8 mouse cellular contexts compared by ENCODE assay signal in the genomic region with DNA sequence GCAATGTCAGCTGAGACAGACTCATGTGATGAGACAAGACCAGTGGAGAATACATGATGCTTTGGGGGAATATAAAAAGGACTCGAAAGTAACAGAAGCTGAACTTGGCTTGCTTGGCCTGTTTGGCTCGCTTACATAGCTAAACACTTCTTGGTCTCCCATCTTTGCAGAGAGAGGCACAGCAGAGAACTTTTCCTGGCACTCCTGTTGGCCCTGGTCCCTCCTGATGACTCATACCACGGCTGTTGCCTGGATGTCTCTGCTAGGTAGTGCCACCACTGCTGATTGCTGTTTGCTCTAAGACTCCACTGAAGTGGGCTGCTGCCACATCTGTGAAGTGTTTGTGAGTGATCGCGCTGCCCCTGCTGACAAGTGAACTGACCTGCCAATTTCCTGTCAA. TPM values are rescaled to one million over a fixed set of nuclear protein-coding genes. Genes with fewer than 3 reads are reported as not detected.
DNase-seq lines count a peak whose midpoint lies in the region; ATAC-seq lines count a peak whose summit lies in the region.

No protein-coding gene starts in this region.

- no peaks in the 10 kb centered on the region for H3K36me3 ChIP-seq in limb, embryonic 10.5 days
- no peaks in the 10 kb centered on the region for H3K36me3 ChIP-seq in neural tube, embryonic 15.5 days
- no peaks in the 10 kb centered on the region for H3K36me3 ChIP-seq in kidney, embryonic 15.5 days

- no peak overlapping the region for H3K4me2 ChIP-seq in neural tube, embryonic 15.5 days
- no peak overlapping the region for H3K4me2 ChIP-seq in kidney, embryonic 15.5 days

- H3K27ac ChIP-seq in limb, embryonic 10.5 days, result no peak overlapping the region
- H3K27ac ChIP-seq in neural tube, embryonic 15.5 days (replicated peaks), result no peak overlapping the region
- H3K27ac ChIP-seq in kidney, embryonic 15.5 days, result no peak overlapping the region

- DNase-seq in adrenal gland, adult 2 months, result peak; percentile 73
- DNase-seq in adrenal gland, postnatal 4 days (ENCODE audit: low spot score in 2 of 2), result no peak
- DNase-seq in 3134 (ENCODE audit: extremely low read depth, insufficient read length, low spot score), result peak; percentile 16
- DNase-seq in frontal cortex, postnatal 36 days (ENCODE audit: low spot score in 2 of 2), result peak; percentile 49 to 60
- DNase-seq in limb, embryonic 10.5 days (ENCODE audit: low spot score), result peak; percentile 35
- DNase-seq in retina, postnatal 1 day, result no peak

- H3K4me1 ChIP-seq in limb, embryonic 10.5 days, result peaks cover 8% of the 10 kb centered on the region
- H3K4me1 ChIP-seq in neural tube, embryonic 15.5 days, result no peaks in the 10 kb centered on the region
- no peaks in the 10 kb centered on the region for H3K4me1 ChIP-seq in kidney, embryonic 15.5 days

- no peak for ATAC-seq in neural tube, embryonic 15.5 days (ENCODE audit: low FRiP score)
- ATAC-seq in kidney, embryonic 15.5 days (replicated peaks; ENCODE audit: low FRiP score), result no peak

- no peaks in the 10 kb centered on the region for H3K9me3 ChIP-seq in limb, embryonic 10.5 days (replicated peaks)
- H3K9me3 ChIP-seq in neural tube, embryonic 15.5 days (replicated peaks), result no peaks in the 10 kb centered on the region
- no peaks in the 10 kb centered on the region for H3K9me3 ChIP-seq in kidney, embryonic 15.5 days (replicated peaks)

- no peaks in the 10 kb centered on the region for H3K27me3 ChIP-seq in limb, embryonic 10.5 days (ENCODE audit: low read depth, poor library complexity, severe bottlenecking)
- H3K27me3 ChIP-seq in neural tube, embryonic 15.5 days (replicated peaks), result no peaks in the 10 kb centered on the region
- H3K27me3 ChIP-seq in kidney, embryonic 15.5 days, result no peaks in the 10 kb centered on the region

- no peak overlapping the region for H3K4me3 ChIP-seq in limb, embryonic 10.5 days
- no peak overlapping the region for H3K4me3 ChIP-seq in neural tube, embryonic 15.5 days (replicated peaks)
- H3K4me3 ChIP-seq in kidney, embryonic 15.5 days (replicated peaks), result no peak overlapping the region

- no peak overlapping the region for H3K9ac ChIP-seq in neural tube, embryonic 15.5 days (replicated peaks)
- H3K9ac ChIP-seq in kidney, embryonic 15.5 days, result no peak overlapping the region

- 85% methylated on average over 5 of the region's 5 CpGs for WGBS in limb, embryonic 10.5 days
- WGBS in neural tube, embryonic 15.5 days, result 92% methylated on average over 5 of the region's 5 CpGs
- WGBS in kidney, embryonic 15.5 days, result 89% methylated on average over 5 of the region's 5 CpGs

RNA-seq across cellular contexts. Expression of gene Dcn, which starts 42.7 kb away (rescaled TPM):
- total RNA-seq in adrenal gland, adult 2 months (2021), result 100 to 1,000 TPM; 209 to 328 TPM
- polyA plus RNA-seq in adrenal gland, adult 2 months (2012; rRNA removed), result 29.7 and 31.3 TPM in 2 replicates
- total RNA-seq in adrenal gland, postnatal 4 days (2021), result 100 to 1,000 TPM; 254 to 314 TPM
- polyA plus RNA-seq in limb, embryonic 10.5 days (2016; fragmentation: Nextera tagmentation; extraction: Ambion mirVana), result 2.4 and 5.2 TPM in 2 replicates
- 129 and 153 TPM in 2 replicates for polyA plus RNA-seq in neural tube, embryonic 15.5 days (2015; fragmentation: Nextera tagmentation; extraction: Ambion mirVana)
- 205 and 303 TPM in 2 replicates for polyA plus RNA-seq in kidney, embryonic 15.5 days (2015; fragmentation: Nextera tagmentation; extraction: Ambion mirVana)

Comparison
In these comparisons a context has a peak if more than half of its experiments do, and no peak if none do; other contexts are left out.
1. DNase-seq: peak in adrenal gland, adult 2 months (single experiment), 3134 (single experiment), frontal cortex, postnatal 36 days (2 of 2) and limb, embryonic 10.5 days (single experiment); none in adrenal gland, postnatal 4 days (0 of 2) and retina, postnatal 1 day (single experiment).